Mouse (Mus musculus): ENCODE results near the gene A630023A22Rik.
A peak's percentile ranks its signal among the peaks of the same experiment; 100 is the strongest.

The A630023A22Rik gene

DNA sequence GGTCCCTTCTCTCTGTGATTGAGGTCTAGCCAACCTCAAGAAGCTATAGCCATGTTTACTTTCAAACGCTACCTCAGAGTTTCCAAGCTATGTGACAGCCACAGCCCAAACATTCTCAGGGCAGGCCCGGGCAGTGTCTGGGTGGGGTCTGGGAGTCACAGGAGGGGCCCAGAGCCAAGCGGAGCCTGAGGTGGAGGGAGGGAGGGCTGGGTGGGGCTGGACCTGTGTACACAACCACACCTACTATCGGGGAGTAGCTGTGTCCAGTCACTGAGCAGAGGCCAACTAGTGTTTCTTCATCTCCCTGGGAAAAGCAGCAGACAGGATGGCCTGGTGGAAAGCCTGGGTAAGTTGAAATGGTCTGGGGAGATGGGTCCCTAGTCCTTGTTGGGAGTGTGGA, 16.8 kb downstream of the A630023A22Rik start, which contains the start of gene Anxa8:
TSS of gene Anxa8 (plus strand) at position 251 of the 400 bp plus-strand sequence.
- no peak for DNase-seq

DNA sequence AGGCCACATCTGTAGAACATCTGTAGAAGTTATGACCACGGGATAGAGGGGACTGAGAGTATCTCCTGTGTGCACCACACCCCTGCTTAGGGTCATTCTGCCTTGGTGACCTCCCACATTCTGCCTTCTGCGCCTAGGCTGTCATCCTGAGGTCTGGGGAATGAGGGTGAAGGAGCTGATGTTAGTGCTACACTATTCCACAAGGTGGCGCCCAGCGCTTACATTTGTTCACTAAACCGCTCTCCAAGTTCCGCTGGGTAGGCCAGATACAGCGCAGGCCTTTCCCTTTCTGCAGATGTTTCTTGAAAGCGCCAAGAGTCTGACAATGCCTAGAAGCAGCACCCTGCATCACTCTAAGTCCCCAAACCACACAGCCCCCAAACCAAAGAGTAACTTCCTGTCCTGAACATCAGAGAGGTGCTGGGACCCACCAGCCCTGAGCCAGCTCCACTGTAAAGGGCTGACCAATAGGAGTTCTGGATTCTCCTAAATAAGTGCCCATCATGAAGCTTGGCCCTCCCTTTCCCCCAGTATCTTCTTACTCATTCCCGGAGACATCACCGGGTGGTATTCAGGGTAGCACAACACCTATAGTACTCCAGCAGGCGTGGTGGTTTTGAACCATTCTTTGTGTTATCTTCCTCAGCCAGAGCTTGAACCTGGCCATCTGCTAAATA, 22.1 kb downstream of the A630023A22Rik start:
- peak; percentile 56 for DNase-seq

DNA sequence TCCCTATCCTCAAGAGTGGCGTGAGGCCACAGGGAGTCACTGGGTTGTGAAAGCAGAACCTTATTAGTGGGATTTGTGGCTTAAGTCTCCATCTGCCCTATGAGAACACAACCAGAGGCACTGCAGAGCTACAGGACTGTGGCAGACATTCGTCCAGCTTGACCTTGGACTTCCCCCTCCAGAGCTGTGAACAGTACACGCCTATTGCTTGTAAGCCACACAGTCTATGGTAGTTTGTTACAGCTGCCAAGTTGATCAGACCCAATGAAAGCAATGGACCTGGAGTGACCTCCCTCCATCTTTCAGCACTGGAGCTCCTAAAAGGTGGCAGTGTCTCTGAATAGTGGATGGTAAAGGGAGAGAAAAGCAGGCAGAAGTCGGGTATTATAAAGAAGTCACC, 24.3 kb downstream of the A630023A22Rik start:
- no peak for DNase-seq

DNA sequence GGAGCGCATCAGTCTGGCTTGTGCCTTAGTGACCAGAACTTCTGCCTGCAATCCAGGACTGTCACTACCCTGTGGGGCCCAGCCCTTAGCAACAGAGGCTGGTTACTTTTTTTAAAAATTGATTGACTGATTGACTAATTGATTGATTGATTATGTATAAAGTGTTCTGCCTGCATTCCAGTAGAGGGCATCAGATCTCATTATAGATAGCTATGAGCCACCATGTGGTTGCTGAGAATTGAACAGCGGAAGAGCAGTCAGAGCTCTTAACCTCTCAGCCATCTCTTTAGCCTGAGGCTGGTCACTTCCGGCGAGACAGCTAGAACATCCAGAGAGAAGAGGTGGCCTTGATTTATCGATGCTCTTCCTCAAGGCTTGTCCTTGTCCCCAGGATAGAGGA, 25.3 kb downstream of the A630023A22Rik start:
- DNase-seq = no peak

DNA sequence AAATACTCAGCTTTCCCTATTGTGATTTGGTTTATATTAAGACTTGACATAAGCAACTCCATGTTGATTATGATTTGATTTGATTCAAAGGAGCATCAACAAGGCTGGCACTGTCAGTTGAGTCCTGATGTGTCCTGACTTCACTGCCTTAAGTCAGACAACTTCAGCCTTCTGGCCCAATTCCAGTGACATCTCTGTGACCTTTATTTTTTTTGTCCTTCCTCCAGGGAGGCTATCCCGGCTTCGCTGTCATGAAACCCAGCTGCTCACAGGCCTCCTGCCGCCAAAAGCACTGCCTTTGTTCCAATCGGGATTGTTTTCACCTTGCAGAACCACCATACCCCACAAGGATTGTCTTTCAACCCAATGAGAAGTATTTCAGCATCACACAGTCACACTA, 27.2 kb downstream of the A630023A22Rik start:
- no peak for DNase-seq

DNA sequence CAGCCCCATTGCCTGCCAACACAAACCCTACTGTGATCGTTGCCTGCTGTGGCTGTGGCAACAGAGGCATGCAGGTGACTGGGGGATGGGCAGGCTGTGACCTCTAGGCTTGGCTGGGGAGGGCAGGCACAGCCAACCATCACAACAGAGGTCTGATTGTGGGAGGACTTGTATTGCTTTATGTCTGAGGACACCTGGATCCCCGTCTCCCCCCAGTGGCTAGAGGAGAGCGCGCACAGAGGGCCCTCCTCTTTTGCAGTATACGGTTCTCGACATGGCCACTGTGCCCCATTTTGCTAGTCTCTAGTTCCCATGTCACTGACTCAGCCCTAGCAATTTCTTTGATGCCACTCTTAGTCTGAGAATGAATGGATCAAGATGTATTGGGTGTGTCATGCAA, 30.9 kb downstream of the A630023A22Rik start:
- DNase-seq = no peak

DNA sequence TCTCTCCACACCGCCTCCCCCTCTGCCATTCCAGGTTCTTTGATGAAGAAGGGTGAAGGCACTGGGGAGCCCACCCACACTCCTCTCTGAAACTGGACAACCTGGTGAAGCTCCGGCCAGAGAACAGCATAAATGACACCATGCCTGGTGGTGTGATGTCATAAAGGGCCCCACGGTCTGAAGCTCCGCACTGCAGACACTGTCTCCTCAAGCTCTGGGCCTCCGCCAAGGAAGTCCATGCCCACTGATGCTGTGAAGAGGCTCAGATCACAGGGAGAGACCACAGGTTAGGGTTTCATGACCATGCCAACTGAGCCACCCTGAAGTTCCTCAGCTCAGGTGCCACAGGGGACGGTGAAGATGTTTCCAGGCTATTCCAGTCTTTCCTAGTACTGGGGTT, 50.0 kb downstream of the A630023A22Rik start, which contains the start of gene Antxrl:
TSS of gene Antxrl (plus strand) at position 192 of the 400 bp plus-strand sequence.
- no peak for DNase-seq

DNA sequence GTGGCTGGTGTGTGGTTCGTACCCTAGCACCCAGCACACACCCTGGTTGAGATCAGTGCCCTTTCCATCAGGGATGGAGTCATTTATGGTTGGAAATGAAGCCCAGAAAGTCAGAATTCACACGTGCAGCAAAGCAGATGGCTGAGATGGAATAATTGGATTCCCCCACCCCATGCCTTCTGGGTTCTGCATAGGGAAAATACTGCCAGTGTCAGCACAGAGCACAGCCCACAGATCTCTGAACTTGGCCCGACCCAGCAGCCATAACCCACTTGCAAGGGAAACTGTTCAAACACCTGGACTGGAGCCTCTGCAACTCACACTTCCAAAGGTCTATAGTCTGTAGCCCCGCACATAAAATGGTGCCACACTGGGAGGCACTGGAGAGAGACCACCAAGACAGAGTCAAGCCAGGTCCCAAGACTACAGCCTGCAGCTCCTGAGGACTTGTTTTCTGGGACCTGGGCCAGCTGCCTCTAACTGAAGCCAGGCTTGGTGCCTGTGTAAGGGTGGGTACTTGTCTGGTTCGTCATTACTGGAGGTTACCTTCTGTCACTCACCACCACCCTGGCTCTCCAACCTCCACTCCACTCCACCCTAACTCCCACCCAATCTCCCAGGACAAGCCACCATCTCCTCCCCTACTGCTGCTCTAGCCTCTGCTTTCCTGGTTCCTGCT, 52.3 kb downstream of the A630023A22Rik start:
- DNase-seq = no peak

DNA sequence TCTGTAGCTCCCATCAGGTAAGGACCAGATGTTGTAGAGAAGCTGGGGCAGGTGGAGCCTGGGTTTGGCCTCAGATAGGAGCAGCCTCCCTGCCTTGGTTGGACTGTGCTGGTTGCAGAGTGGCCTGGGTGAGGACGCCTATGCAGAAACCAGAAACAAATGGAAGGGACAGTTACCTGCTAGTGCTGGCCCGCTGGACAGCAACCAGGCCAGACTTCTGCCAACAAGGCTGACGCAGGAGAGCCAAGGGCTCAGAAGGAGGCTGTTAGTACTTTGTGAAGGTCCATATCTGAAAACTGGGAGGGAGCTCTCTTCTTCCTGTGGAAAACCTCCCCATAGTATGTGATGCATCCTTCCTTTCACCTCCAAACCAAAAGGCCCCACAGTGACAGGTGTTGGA, 59.2 kb downstream of the A630023A22Rik start:
- no peak for DNase-seq

DNA sequence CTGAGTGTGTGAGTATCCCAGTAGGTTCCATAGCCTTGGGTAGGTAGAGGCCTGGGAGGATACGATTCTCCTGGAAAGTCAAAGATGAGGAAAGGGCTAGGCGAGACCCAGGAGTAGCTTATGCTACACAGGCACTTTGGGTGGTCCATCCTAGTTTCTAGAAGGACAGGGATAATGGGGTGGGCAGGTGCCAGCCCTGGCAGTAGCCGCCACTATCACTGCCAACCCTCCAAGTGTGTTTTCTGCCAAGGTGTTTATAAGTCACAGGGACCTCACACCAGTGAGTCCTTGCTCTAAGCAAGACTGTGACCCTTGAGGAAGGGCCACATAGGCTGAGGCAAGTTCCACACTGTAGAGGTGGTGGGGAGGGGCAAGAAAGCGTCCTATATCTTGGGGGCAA, 61.3 kb downstream of the A630023A22Rik start:
- no peak for DNase-seq

DNA sequence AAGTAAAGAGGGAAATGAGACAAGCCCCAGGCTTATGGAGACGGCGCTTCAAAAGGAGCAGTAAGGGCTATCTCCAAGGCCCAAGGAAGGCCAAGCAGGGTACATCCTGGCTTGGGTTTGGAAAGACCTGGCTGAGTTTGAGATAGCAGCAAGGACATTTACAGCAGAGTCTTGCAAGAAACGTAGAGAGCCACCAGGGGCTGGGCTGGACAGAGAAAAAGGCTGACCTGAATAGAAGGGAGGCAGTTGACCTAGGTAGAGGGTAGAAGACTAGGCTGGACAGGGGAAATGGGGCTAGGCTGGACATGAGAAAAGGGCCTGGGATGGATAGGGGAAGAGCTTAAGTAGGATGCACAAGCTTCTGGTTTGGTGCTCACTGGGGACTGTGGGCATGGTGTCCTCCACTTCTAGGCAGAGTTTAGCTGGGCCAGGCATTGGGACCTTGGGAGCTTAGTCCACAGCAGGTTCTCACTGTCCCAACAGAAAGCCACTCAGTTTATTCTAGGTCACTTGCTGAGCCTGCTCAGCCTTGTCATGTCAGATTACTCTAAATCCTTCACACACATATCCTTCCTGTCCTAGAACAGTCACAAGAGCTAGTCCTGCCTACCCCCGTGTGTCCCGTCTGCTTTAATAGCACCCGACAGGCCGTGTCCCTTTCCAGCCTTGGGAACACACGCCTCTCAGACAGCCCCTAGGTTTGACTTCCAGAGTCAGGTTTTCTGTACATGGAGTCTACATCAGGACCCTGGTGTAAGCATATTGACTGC, 68.5 kb downstream of the A630023A22Rik start:
- DNase-seq = no peak

DNA sequence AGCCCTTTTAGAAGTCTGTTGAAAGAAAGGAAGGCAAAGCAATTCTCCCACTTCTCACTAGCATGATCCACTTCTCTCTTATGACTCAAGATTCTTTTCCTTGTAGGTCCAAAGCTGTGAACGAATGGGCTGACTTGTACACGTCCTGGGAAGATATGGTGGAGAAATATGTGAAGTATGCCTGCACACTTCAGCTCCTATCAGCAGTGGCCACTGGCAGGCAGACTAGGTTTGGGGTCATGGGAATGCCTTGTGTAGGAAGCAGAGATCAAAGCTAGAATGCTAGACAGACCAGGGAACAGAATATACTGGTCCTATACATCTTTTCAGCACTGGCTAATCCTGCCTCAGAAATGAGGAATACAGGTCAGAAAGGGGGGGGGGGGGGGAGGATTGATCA, 75.8 kb downstream of the A630023A22Rik start:
- DNase-seq = no peak

DNA sequence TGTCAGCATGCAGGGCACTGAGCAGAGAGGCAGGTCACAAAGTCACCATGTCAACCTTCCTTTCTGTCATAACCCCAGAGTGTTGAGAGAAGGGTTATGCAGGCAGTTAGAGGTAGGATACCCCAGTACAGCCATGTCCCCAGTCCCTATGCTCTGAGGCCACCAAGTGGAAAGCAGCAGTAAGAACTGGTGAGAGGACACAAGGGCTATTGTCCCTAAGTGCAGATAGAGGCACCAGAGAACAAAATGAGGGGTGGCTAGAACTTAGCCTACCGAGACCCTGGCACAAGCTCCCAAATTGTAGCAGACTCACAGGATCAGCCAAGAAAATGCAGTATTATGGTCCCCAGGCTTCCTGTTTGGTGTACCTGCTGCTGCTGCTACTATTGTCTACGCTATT, 85.6 kb downstream of the A630023A22Rik start:
- no peak for DNase-seq

DNA sequence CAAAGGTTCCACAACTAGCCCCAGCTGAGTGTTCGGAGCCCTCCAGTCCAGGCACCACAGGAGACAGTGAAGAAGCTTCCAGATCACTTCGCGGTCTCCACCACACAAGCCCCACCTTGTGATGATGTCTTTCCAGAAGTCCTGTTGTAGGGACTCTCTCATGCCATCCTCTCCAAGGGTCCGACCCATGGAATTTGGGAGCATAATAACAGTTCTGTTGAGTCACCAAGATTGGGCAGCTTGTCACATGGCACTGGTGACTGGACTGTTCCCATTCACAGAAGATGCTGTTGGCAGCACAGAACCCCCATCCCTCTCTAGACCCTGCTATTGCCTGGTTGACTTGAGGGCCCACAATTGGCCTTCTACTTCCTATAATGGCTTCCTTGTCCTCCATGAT, 86.2 kb downstream of the A630023A22Rik start, which contains the start of gene Gm5460:
TSS of gene Gm5460 (plus strand) at position 378 of the 400 bp plus-strand sequence.
- no peak for DNase-seq

DNA sequence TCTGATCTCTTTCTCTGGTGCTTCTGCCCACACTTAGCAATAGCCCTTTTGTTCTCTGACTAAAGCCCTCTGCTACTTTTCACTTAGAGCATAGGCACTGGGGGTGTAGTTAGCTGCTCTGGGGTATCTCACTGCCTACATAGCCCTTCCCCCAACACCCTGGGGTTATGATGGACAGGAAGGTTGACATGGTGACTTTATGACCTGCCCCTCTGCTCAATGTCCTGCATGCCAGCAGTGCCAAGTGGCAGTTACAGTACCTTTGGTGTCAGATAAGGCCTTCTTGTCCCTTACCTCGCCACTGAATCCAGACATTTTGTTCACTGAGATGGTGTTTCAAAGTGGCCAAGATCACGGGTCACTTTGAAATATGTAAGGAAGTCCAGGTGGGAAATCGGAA, 87.5 kb downstream of the A630023A22Rik start, which contains the start of gene Gm30083:
TSS of gene Gm30083 (minus strand) at position 120 of the 400 bp plus-strand sequence.
- no peak for DNase-seq

DNA sequence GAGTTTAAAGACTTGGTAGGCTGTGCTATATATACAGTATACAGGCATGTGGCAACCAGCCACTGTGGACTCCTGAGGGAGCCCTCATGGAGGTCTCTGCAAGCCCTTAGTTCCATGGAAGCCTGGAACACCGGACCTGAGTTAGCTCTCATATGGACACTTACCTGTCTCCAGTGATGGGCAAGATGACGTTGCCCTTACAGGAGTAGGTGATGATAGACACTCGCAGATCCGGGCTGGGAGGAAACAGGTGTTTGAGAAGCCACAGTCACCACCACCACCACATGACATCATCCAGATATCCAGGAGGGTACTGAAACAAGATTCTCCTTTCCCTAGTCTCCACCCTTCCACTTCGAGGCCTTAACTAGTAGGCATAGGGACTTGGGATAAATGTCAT, 100.2 kb downstream of the A630023A22Rik start:
- DNase-seq = no peak

DNA sequence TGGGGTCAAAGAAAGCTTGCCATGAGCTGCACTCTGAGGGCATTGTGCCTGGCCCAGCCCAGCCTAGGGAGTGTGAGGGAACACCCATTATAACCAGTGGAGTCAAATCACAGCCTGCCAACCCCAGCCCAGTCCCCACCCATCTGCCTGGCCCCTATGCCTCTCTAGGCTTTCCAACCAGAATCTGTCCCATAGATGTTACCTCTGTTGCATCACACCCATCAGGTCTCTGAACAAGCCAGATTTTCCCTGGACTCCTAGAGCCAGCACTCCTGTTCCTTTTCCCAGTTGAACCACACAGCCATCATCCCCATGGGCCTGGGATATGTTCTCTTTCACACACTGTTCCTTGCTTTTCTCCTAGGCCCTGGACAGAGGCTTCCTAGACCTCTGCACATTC, 101.1 kb downstream of the A630023A22Rik start:
- DNase-seq = no peak
